Mouse (Mus musculus): ENCODE data around the gene Rtf2. TPM values are rescaled to one million over a fixed set of nuclear protein-coding genes. Genes with fewer than 3 reads are reported as not detected.

Rtf2 gene
- polyA plus RNA-seq, 1 experiment = 53.6 TPM

DNA sequence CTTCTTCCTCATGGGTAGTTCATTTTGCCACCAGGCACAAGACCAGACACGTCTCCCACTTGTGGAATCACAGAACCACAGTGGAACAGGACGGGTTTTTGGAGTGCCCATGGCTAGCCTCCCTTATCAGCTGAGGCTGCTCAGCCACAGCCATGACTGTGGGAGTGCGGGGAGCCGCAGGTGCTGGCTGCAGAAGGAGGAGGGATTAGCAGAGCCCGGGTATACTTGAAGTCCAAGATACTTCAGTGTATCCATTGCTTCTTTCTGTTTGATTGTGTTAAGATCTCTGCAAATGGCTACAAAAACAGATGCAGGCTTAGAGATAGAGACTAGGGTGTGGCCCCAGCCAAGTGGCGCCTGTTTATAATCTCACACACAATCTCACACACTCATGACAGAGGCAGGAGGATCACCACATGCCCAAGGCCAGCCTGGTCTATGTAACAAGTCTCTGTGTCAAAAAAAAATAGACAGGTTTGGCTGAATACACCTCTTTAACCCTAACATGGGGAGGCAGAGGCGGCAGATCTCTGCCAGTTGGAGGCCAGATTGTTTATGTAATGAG lies 60.5 kb downstream of the Rtf2 start:
- Histone ChIP-seq H3K4me1 (ENCODE audit: control insufficient read depth, insufficient read depth, low read length) (no peaks in the 10 kb centered on the region), H3K27ac (ENCODE audit: control insufficient read depth, insufficient read depth, low read depth, low read length, poor library complexity) (no peak overlapping the region), H3K4me3 (replicated peaks; ENCODE audit: control insufficient read depth, low read depth, low read length) (no peak overlapping the region)
- 47% methylated on average over 7 of the region's 7 CpGs for WGBS
- TF ChIP-seq CTCF (IDR thresholded peaks at IDR 0.05; ENCODE audit: control insufficient read depth, insufficient read depth, low read length) = no peak
- no peak for TF ChIP-seq POLR2A (IDR thresholded peaks at IDR 0.05; ENCODE audit: borderline replicate concordance, control insufficient read depth, low read depth, low read length)

DNA sequence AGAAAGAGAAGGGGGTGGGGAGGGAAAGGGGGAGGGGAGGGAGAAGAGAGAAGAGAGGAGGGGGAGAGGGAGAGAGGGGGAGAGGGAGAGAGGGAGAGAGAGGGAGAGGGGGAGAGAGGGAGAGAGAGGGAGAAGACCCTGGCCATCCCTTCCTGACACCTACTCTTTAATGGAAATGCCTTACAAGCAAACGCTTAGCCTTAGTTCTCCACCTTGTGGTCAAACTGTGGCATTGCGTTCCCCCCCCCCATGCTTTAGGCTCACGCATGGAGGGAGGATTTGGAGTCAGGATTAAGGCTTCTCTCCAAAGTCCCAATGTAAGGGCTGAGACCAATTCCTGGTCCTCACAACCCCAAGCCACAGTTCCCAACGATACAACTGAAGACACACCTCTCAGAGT lies 61.0 kb downstream of the Rtf2 start:
- TF ChIP-seq CTCF (IDR thresholded peaks at IDR 0.05; ENCODE audit: control insufficient read depth, insufficient read depth, low read length) (peak; percentile 67), POLR2A (IDR thresholded peaks at IDR 0.05; ENCODE audit: borderline replicate concordance, control insufficient read depth, low read depth, low read length) (no peak)
- H3K4me3 ChIP-seq (replicated peaks; ENCODE audit: control insufficient read depth, low read depth, low read length) = no peak overlapping the region
- 3% methylated on average over 4 of the region's 4 CpGs for WGBS
- H3K4me1 ChIP-seq (ENCODE audit: control insufficient read depth, insufficient read depth, low read length) = no peaks in the 10 kb centered on the region; the same call in 1 of the 2 replicates
- no peak overlapping the region for H3K27ac ChIP-seq (ENCODE audit: control insufficient read depth, insufficient read depth, low read depth, low read length, poor library complexity)

DNA sequence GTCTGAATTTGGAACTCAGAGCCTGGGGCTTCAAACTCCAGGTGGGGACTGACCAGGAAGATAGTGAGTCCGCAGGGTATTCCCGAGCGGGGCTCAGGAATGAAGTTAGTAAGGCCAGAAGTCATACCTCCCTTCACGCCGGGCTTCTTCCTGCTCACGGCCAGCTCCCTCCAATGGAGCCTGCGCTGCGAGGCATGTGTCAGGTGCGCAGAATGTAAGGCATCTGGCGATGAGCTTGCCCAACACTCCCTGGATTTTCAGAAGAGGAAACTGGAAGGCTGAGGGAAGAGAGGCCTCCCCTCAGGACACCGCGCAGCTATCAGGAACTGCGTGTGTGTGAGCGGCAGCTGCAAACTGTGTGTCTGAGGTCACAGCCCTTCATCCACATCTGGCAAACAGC lies 61.8 kb downstream of the Rtf2 start:
- TF ChIP-seq POLR2A (IDR thresholded peaks at IDR 0.05; ENCODE audit: borderline replicate concordance, control insufficient read depth, low read depth, low read length) = no peak
- no peak for TF ChIP-seq CTCF (IDR thresholded peaks at IDR 0.05; ENCODE audit: control insufficient read depth, insufficient read depth, low read length)
- no peaks in the 10 kb centered on the region; the same call in 1 of the 2 replicates for H3K4me1 ChIP-seq (ENCODE audit: control insufficient read depth, insufficient read depth, low read length)
- H3K4me3 ChIP-seq (replicated peaks; ENCODE audit: control insufficient read depth, low read depth, low read length) = no peak overlapping the region
- H3K27ac ChIP-seq (ENCODE audit: control insufficient read depth, insufficient read depth, low read depth, low read length, poor library complexity) = no peak overlapping the region
- 80% methylated on average over 14 of the region's 14 CpGs for WGBS

DNA sequence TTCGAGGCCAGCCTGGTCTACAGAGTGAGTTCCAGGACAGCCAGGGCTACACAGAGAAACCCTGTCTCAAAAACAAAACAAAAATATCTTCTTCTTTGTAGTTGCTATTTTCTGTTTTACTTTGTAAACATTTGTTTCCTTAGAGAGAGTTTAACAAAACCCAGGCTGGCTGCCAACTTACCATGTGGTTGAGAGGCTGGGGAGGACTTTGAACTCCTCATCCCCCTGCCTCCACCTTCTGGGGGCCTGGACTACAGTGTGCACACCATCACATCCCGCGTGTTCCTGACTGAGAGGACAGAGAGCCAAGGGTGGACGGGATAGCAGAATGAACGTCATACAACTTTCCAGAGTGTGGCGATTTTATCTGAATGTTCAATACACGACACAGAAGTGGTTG lies 65.8 kb downstream of the Rtf2 start:
- no peak overlapping the region for H3K4me3 ChIP-seq (replicated peaks; ENCODE audit: control insufficient read depth, low read depth, low read length)

DNA sequence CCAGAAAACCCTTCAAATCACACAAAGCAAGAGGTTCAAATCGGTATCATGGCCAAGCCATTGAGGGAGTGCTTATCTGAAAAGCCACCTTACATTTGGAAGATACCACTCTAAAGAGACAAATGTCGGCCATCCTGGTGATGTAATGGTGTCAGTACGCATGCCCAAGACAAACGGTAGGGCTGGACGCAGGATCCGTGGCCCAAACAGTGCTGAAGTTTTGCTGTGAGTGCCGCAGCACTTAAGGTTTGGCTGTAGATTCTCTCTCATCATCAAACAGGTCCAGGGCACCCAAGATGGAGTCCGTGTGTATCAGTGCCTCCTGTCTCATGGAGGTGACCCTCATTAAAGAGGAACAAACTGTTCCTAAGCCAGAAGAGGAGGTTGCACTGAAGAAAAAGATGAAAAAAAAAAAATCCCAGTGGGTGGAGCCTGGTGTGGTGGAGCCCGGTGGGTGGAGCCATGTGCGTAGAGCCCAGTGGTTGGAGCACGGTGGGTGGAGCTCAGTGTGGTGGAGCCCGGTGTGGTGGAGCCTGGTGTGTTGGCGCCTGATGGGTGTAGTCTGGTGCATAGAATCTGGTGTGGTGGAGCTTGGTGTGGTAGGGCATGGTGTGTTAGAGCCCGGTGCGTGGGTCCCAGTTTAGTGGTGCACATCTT lies 69.8 kb downstream of the Rtf2 start:
- Histone ChIP-seq H3K4me3 (replicated peaks; ENCODE audit: control insufficient read depth, low read depth, low read length) (no peak overlapping the region), H3K27ac (ENCODE audit: control insufficient read depth, insufficient read depth, low read depth, low read length, poor library complexity) (no peak overlapping the region), H3K4me1 (ENCODE audit: control insufficient read depth, insufficient read depth, low read length) (no peaks in the 10 kb centered on the region; the same call in 1 of the 2 replicates)
- TF ChIP-seq POLR2A (IDR thresholded peaks at IDR 0.05; ENCODE audit: borderline replicate concordance, control insufficient read depth, low read depth, low read length) (no peak), CTCF (IDR thresholded peaks at IDR 0.05; ENCODE audit: control insufficient read depth, insufficient read depth, low read length) (no peak)
- WGBS = 81% methylated on average over 15 of the region's 15 CpGs

More for the DNA sequence above, 65.8 kb downstream of the Rtf2 start:
- WGBS = 88% methylated on average over 7 of the region's 7 CpGs
- no peak for TF ChIP-seq CTCF (IDR thresholded peaks at IDR 0.05; ENCODE audit: control insufficient read depth, insufficient read depth, low read length)
- no peak for TF ChIP-seq POLR2A (IDR thresholded peaks at IDR 0.05; ENCODE audit: borderline replicate concordance, control insufficient read depth, low read depth, low read length)
- Histone ChIP-seq H3K4me1 (ENCODE audit: control insufficient read depth, insufficient read depth, low read length) (no peaks in the 10 kb centered on the region; the same call in 1 of the 2 replicates), H3K27ac (ENCODE audit: control insufficient read depth, insufficient read depth, low read depth, low read length, poor library complexity) (no peak overlapping the region)

DNA sequence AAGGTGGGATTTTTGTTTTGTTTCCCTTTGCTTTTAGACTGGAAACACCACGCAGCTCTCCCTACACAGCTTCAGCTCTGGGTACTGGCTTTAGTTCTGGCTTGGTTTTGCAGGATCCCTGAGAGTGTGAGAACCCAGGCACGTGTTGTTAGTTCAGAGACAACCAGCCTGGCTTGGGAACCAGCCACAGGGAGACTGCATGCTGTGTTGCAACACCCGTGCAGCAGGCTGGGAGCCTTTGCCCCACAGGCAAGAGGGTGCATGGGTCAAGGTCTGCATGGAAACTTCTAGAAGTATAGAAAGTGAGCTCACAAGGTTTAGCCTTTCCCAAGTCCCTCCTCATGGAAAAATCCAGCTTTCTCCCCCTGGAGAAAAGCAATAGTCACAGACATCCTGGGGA lies 70.5 kb downstream of the Rtf2 start:
- H3K4me1 ChIP-seq (ENCODE audit: control insufficient read depth, insufficient read depth, low read length) = no peaks in the 10 kb centered on the region; the same call in 1 of the 2 replicates
- 44% methylated on average over 3 of the region's 3 CpGs for WGBS
- TF ChIP-seq CTCF (IDR thresholded peaks at IDR 0.05; ENCODE audit: control insufficient read depth, insufficient read depth, low read length) (no peak), POLR2A (IDR thresholded peaks at IDR 0.05; ENCODE audit: borderline replicate concordance, control insufficient read depth, low read depth, low read length) (no peak)
- H3K27ac ChIP-seq (ENCODE audit: control insufficient read depth, insufficient read depth, low read depth, low read length, poor library complexity) = no peak overlapping the region
- H3K4me3 ChIP-seq (replicated peaks; ENCODE audit: control insufficient read depth, low read depth, low read length) = no peak overlapping the region

DNA sequence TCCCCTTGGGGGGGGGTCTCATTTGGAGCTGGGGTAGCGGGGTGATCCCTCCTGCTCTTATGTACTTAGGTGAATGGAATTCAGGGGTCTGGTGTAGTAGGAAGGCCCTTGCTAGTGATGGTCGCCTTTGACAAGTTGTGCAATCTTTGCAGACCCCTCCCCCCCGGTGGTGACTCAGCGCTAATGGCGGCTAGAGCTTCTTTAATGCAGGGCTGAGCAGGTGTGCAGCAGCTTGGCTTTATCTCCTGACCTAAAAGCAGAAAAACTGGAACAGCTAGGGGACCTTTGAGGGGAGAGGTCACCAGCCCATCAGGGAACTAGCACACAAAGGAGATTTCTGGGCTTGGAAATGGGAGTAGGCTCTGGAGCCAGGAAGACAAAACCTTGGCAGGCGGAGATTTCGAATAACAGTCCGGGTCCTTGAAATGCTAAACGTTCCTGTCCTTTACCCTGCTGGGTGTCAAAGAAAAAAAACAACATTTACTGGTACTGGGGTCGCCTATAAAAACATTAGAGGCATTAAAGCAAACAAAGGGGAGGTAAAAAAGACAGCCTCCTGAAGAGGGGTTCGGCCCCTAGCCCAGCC lies 76.1 kb downstream of the Rtf2 start:
- H3K4me3 ChIP-seq (replicated peaks; ENCODE audit: control insufficient read depth, low read depth, low read length) = no peak overlapping the region
- TF ChIP-seq POLR2A (IDR thresholded peaks at IDR 0.05; ENCODE audit: borderline replicate concordance, control insufficient read depth, low read depth, low read length) (no peak), CTCF (IDR thresholded peaks at IDR 0.05; ENCODE audit: control insufficient read depth, insufficient read depth, low read length) (no peak)
- no peak overlapping the region for H3K27ac ChIP-seq (ENCODE audit: control insufficient read depth, insufficient read depth, low read depth, low read length, poor library complexity)
- no peaks in the 10 kb centered on the region; the same call in 1 of the 2 replicates for H3K4me1 ChIP-seq (ENCODE audit: control insufficient read depth, insufficient read depth, low read length)
- 34% methylated on average over 11 of the region's 11 CpGs for WGBS

Other genes starting within 250 kb of the Rtf2 start
- not detected in 2 replicates for gene Mc3r, start 192.1 kb upstream of the Rtf2 start, polyA plus RNA-seq (2011; ENCODE audit: insufficient read depth, insufficient read length, low replicate concordance, missing spikeins)
- 31.2 and 39.6 TPM in 2 replicates for gene Fam210b, start 95.0 kb upstream of the Rtf2 start, polyA plus RNA-seq (2011; ENCODE audit: insufficient read depth, insufficient read length, low replicate concordance, missing spikeins)
- 54.7 and 60.7 TPM in 2 replicates for gene Aurka, start 70.0 kb upstream of the Rtf2 start, polyA plus RNA-seq (2011; ENCODE audit: insufficient read depth, insufficient read length, low replicate concordance, missing spikeins)
- 8.9 and 15.8 TPM in 2 replicates for gene Cstf1, start 69.9 kb upstream of the Rtf2 start, polyA plus RNA-seq (2011; ENCODE audit: insufficient read depth, insufficient read length, low replicate concordance, missing spikeins)
- gene Cass4, start 46.8 kb upstream of the Rtf2 start, polyA plus RNA-seq (2011; ENCODE audit: insufficient read depth, insufficient read length, low replicate concordance, missing spikeins) = 2.4 and 6.6 TPM in 2 replicates
- not detected in 2 replicates for gene Gcnt7, start 18.0 kb downstream of the Rtf2 start, polyA plus RNA-seq (2011; ENCODE audit: insufficient read depth, insufficient read length, low replicate concordance, missing spikeins)
- gene Fam209, start 32.0 kb downstream of the Rtf2 start, polyA plus RNA-seq (2011; ENCODE audit: insufficient read depth, insufficient read length, low replicate concordance, missing spikeins) = 5.2 TPM in 1 of 2 replicates, not detected in the other
- not detected in 2 replicates for gene Tfap2c, start 109.0 kb downstream of the Rtf2 start, polyA plus RNA-seq (2011; ENCODE audit: insufficient read depth, insufficient read length, low replicate concordance, missing spikeins)